Mouse (Mus musculus): ENCODE results near the gene Fbxw21. TPM values are rescaled to one million over a fixed set of nuclear protein-coding genes. Genes with fewer than 3 reads are reported as not detected.
"Not testable (repeated sequence)": the region's sequence is repeated elsewhere in the genome, so short reads cannot be mapped to it uniquely, and the experiment has no call there.

The Fbxw21 gene
- total and polyA plus RNA-seq, 3 experiments: not detected

DNA sequence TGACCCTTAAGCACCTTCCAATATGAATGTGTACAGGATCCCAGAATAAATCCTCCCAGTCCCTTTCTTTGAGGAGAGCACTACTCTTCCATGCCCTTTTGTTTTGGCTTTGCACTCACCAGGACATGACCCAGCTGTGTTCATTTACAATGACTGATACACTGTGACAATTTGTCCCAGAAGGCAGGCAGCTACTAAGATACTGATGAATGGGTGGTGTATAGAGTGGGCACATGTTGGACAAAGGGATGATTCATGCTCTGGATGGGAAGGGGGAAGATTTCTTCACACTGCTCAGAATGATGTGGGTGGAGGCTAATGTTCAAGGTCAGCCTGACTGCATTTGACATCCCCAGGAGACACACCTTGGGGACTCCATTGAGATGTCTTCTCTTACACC is 5.5 kb upstream of the Fbxw21 start:
- DNase-seq (ENCODE audit: extremely low read depth): no peak
- Histone ChIP-seq H3K36me3 (replicated peaks in 1 of 2; ENCODE audit: control insufficient read depth in 1 of 2, insufficient read depth in 1 of 2, low read length in 1 of 2) (no peaks in the 10 kb centered on the region), H3K4me3 (replicated peaks in 1 of 3; ENCODE audit: low read depth in 2 of 3, low read length in 2 of 3, poor library complexity in 1 of 3) (no peak overlapping the region), H3K9me3 (replicated peaks; ENCODE audit: low read length) (no peaks in the 10 kb centered on the region), H3K79me2 (replicated peaks; ENCODE audit: control insufficient read depth, extremely low read depth, insufficient read depth, poor library complexity, severe bottlenecking) (no peaks in the 10 kb centered on the region), H3K27me3 (replicated peaks) (peaks cover 12% of the 10 kb centered on the region), H3K9ac (ENCODE audit: insufficient read depth, low read depth) (no peak overlapping the region), H3K4me2 (ENCODE audit: insufficient read depth, low read depth, poor library complexity, severe bottlenecking) (no peak overlapping the region), H3K27ac (ENCODE audit: insufficient read depth, low read depth) (no peak overlapping the region), H3K4me1 (ENCODE audit: control insufficient read depth in 1 of 2, insufficient read depth in 2 of 2) (no peaks in the 10 kb centered on the region)
- in situ Hi-C loops (cut with MboI; ENCODE audit: low pct_ligation_motif_present, low pct_unique_long_range_greater_than_20kb, low sequenced_read_pairs): no loop called here
- dilution Hi-C loops (cut with MboI; ENCODE audit: extremely low pct_ligation_motif_present, extremely low pct_unique_long_range_greater_than_20kb, low sequenced_read_pairs): no loop called here
- TF ChIP-seq JUND (conservative IDR thresholded peaks at IDR 0.05; ENCODE audit: low read depth, low read length) (no peak), USF2 (conservative IDR thresholded peaks at IDR 0.05; ENCODE audit: low read depth, low read length) (no peak), BHLHE40 (IDR thresholded peaks at IDR 0.05; ENCODE audit: low read depth, low read length) (no peak), TBP (conservative IDR thresholded peaks at IDR 0.05; ENCODE audit: low read depth, low read length) (no peak), MEF2A (IDR thresholded peaks at IDR 0.05; ENCODE audit: borderline replicate concordance, low read depth, low read length) (no peak), USF1 (IDR thresholded peaks at IDR 0.05; ENCODE audit: low read depth, low read length) (no peak), POLR2A (IDR thresholded peaks at IDR 0.05; ENCODE audit: low read depth, low read length) (no peak), SIN3A (IDR thresholded peaks at IDR 0.05; ENCODE audit: low read length) (no peak), PAX5 (IDR thresholded peaks at IDR 0.05; ENCODE audit: low read length) (no peak), POLR2AphosphoS2 (IDR thresholded peaks at IDR 0.05; ENCODE audit: low read depth, low read length) (no peak), TCF12 (IDR thresholded peaks at IDR 0.05; ENCODE audit: low read depth, low read length) (no peak), ZC3H11A (IDR thresholded peaks at IDR 0.05; ENCODE audit: low read depth, low read length) (no peak), MAZ (IDR thresholded peaks at IDR 0.05; ENCODE audit: low read depth, low read length) (no peak), ZKSCAN1 (IDR thresholded peaks at IDR 0.05; ENCODE audit: borderline replicate concordance, low read depth, low read length) (no peak), MAFK (IDR thresholded peaks at IDR 0.05; ENCODE audit: insufficient replicate concordance, low read length) (no peak), EP300 (IDR thresholded peaks at IDR 0.05; ENCODE audit: low read length) (no peak), ZMIZ1 (IDR thresholded peaks at IDR 0.05; ENCODE audit: low read depth, low read length) (no peak), GABPA (IDR thresholded peaks at IDR 0.05; ENCODE audit: insufficient replicate concordance, low read depth, low read length) (no peak), E2F4 (IDR thresholded peaks at IDR 0.05; ENCODE audit: insufficient replicate concordance, low read depth, low read length) (no peak), MAX (IDR thresholded peaks at IDR 0.05; ENCODE audit: low read length) (no peak)

DNA sequence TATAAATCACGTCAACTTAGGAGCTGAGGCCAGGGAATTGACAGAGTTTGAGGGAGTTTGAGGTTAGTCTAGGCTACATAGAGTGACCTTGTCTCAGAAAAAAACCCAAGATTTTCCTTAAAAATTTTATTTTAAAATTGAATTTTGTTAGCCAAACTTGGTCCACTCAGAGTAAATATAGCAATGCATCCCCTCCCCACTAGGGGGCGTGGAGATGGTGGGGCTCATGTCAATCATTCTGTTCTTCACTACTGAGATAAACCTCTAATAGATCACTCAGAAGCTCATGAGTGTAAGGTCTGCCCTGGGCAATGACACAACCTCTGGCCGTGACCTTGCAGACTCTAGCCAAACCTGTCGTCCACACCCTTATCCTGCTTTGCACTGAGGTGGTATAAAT is 21.4 kb downstream of the Fbxw21 start:
- H3K4me2 ChIP-seq (ENCODE audit: insufficient read depth, low read depth, poor library complexity, severe bottlenecking); H3K9ac ChIP-seq (ENCODE audit: insufficient read depth, low read depth); H3K36me3 ChIP-seq (replicated peaks in 1 of 2; ENCODE audit: control insufficient read depth in 1 of 2, insufficient read depth in 1 of 2, low read length in 1 of 2); DNase-seq (ENCODE audit: extremely low read depth); in situ Hi-C loops (cut with MboI; ENCODE audit: low pct_ligation_motif_present, low pct_unique_long_range_greater_than_20kb, low sequenced_read_pairs); H3K79me2 ChIP-seq (replicated peaks; ENCODE audit: control insufficient read depth, extremely low read depth, insufficient read depth, poor library complexity, severe bottlenecking); dilution Hi-C loops (cut with MboI; ENCODE audit: extremely low pct_ligation_motif_present, extremely low pct_unique_long_range_greater_than_20kb, low sequenced_read_pairs); H3K9me3 ChIP-seq (replicated peaks; ENCODE audit: low read length); H3K4me1 ChIP-seq (ENCODE audit: control insufficient read depth in 1 of 2, insufficient read depth in 2 of 2); H3K27ac ChIP-seq (ENCODE audit: insufficient read depth, low read depth); H3K4me3 ChIP-seq (replicated peaks in 1 of 3; ENCODE audit: low read depth in 2 of 3, low read length in 2 of 3, poor library complexity in 1 of 3): not testable (repeated sequence)
- H3K27me3 ChIP-seq (replicated peaks): peaks cover 32% of the 10 kb centered on the region
- peak; percentile 45 to 51; a peak in 3 of 4 replicates for TF ChIP-seq CTCF (conservative IDR thresholded peaks at IDR 0.05 in 1 of 2, IDR thresholded peaks at IDR 0.05 in 1 of 2; ENCODE audit: low read depth in 2 of 2, low read length in 2 of 2)

Data from CH12.LX (cell line).